Mouse (Mus musculus) ES-E14 (cell line): ENCODE data around the gene Tmem202. TPM values are rescaled to one million over a fixed set of nuclear protein-coding genes. Genes with fewer than 3 reads are reported as not detected.
A peak's percentile ranks its signal among the peaks of the same experiment; 100 is the strongest.

Source experiments
- DNase-seq: peaks from one replicate; pipeline ENCODE4 v3.0.0-alpha.2; 2013; ENCODE audit warnings: low read depth, low spot score
- H3K27ac ChIP-seq: 2 replicates; pipeline ENCODE4 v1.5.1; 2012; ENCODE audit warnings: low read depth, mild to moderate bottlenecking, low read length, moderate library complexity, mixed read lengths; ENCODE audit not compliant: poor library complexity, insufficient read depth, severe bottlenecking
- H3K36me3 ChIP-seq: 2 replicates; pipeline ENCODE4 v1.6.1; 2012; ENCODE audit warnings: mild to moderate bottlenecking, low read length, moderate library complexity, mixed read lengths; ENCODE audit not compliant: control insufficient read depth, poor library complexity, insufficient read depth, severe bottlenecking
- H3K4me1 ChIP-seq, 2 experiments: fragments of 150-350 bp in 1 of 2; sonication (generic) in 1 of 2; 2 replicates each; pipeline ENCODE4 v1.6.1; 2012; ENCODE audit warnings: low read length in 2 of 2, mild to moderate bottlenecking in 1 of 2, mixed read lengths in 1 of 2; ENCODE audit not compliant: control insufficient read depth in 2 of 2, insufficient read depth in 2 of 2, poor library complexity in 1 of 2
- H3K4me3 ChIP-seq, 2 experiments: fragments of 150-350 bp in 1 of 2; sonication (generic) in 1 of 2; 2 replicates each; pipeline ENCODE4 v1.5.1; 2012; ENCODE audit warnings: low read length in 2 of 2, low read depth in 1 of 2, mild to moderate bottlenecking in 1 of 2, mixed read lengths in 1 of 2; ENCODE audit not compliant: insufficient read depth in 1 of 2, poor library complexity in 1 of 2, severe bottlenecking in 1 of 2
- H3K9ac ChIP-seq: 2 replicates; pipeline ENCODE4 v1.6.1; 2012; ENCODE audit warnings: low read depth, mild to moderate bottlenecking, low read length, mixed read lengths; ENCODE audit not compliant: poor library complexity, insufficient read depth, severe bottlenecking
- H3K9me3 ChIP-seq: fragments of 150-350 bp; sonication (generic); 2 replicates; pipeline ENCODE4 v1.6.1; 2012; ENCODE audit warnings: low read depth, mild to moderate bottlenecking, low read length; ENCODE audit not compliant: control insufficient read depth, insufficient read depth
- CHD2 ChIP-seq: IDR thresholded peaks from 2 replicates; pipeline ENCODE4 v1.6.1; 2014; ENCODE audit warnings: mild to moderate bottlenecking, low read depth, low read length, inconsistent platforms
- HCFC1 ChIP-seq: IDR thresholded peaks from 2 replicates; pipeline ENCODE4 v1.6.1; 2012; ENCODE audit warnings: low read length, inconsistent platforms, borderline replicate concordance; ENCODE audit not compliant: insufficient read depth
- MAFK ChIP-seq: IDR thresholded peaks from 2 replicates; pipeline ENCODE4 v1.6.1; 2014; ENCODE audit warnings: mild to moderate bottlenecking, low read depth, low read length, inconsistent platforms; ENCODE audit not compliant: insufficient read depth
- ZC3H11A ChIP-seq: IDR thresholded peaks from 2 replicates; pipeline ENCODE4 v1.6.1; 2012; ENCODE audit warnings: low read depth, mild to moderate bottlenecking, inconsistent platforms, low read length, borderline replicate concordance
- ZNF384 ChIP-seq: IDR thresholded peaks from 2 replicates; pipeline ENCODE4 v1.6.1; 2012; ENCODE audit warnings: low read depth, low read length, inconsistent platforms
- in situ Hi-C, 2 experiments: fragments of 600-800 bp; cut with MboI; formaldehyde crosslinking; loops; one replicate each; pipeline ENCODE4 v1.15.1; 2025; ENCODE audit warnings: low sequenced_read_pairs in 2 of 2, inconsistent platforms in 1 of 2; ENCODE audit not compliant: unreplicated experiment in 2 of 2
- total RNA-seq: library from RNA; depleted of rRNA; stranded (reverse); fragments of 300-350 nt; gene quantifications from 2 replicates; pipeline ENCODE4 v1.2.3, GENCODE M21; 2012; rRNA removed

Gene Tmem202
- total RNA-seq, 1 experiment, result not detected

- Histone ChIP-seq H3K9me3 (no peaks in the 10 kb centered on the region), H3K9ac (no peak overlapping the region), H3K4me3 (no peak overlapping the region), H3K4me1 (peaks cover 2 to 3% of the 10 kb centered on the region in 2 experiments; a peak in 2 of 4 replicates), H3K27ac (no peak overlapping the region), H3K36me3 (peaks cover 2% of the 10 kb centered on the region; the same call in 1 of the 2 replicates)
- in situ Hi-C loops, result no loop called here
- TF ChIP-seq MAFK (no peak), CHD2 (no peak), HCFC1 (no peak), ZC3H11A (no peak), ZNF384 (no peak)
- peak; percentile 46 for DNase-seq
Observed at GRCm38 (mm10) chr9:59473171-59473570, 66.5 kb downstream of the Tmem202 start.

- H3K4me1 ChIP-seq, result peaks cover 2 to 3% of the 10 kb centered on the region in 2 experiments; a peak in 2 of 4 replicates
- in situ Hi-C loops, result no loop called here
- no peak for TF ChIP-seq ZNF384
- H3K27ac ChIP-seq, result no peak overlapping the region
- H3K9me3 ChIP-seq, result no peaks in the 10 kb centered on the region
- H3K4me3 ChIP-seq, result no peak overlapping the region
- no peak overlapping the region for H3K9ac ChIP-seq
- H3K36me3 ChIP-seq, result peaks cover 2% of the 10 kb centered on the region; the same call in 1 of the 2 replicates
- DNase-seq, result no peak
Observed at GRCm38 (mm10) chr9:59469446-59469845, 70.2 kb downstream of the Tmem202 start.

Other genes starting within 250 kb of the Tmem202 start
- gene Adpgk, start 248.3 kb downstream of the Tmem202 start, total RNA-seq, result 65.7 and 91.3 TPM in 2 replicates
- 5.8 and 7.3 TPM in 2 replicates for gene Bbs4, start 186.3 kb downstream of the Tmem202 start, total RNA-seq
- 75.5 and 84.6 TPM in 2 replicates for gene Arih1, start 53.2 kb downstream of the Tmem202 start, total RNA-seq
- gene Hexa, start 307 bp downstream of the Tmem202 start, total RNA-seq, result 45.0 and 63.6 TPM in 2 replicates
- gene Celf6, start 38.1 kb upstream of the Tmem202 start, total RNA-seq, result 0.13 and 0.32 TPM in 2 replicates
- gene Parp6, start 77.4 kb upstream of the Tmem202 start, total RNA-seq, result 7.9 and 9.4 TPM in 2 replicates
- 2,243 and 2,388 TPM in 2 replicates for gene Pkm, start 116.5 kb upstream of the Tmem202 start, total RNA-seq
- gene Gramd2, start 140.3 kb upstream of the Tmem202 start, total RNA-seq, result 3.0 and 3.5 TPM in 2 replicates
- gene Senp8, start 210.9 kb upstream of the Tmem202 start, total RNA-seq, result 5.0 and 6.1 TPM in 2 replicates
- 13.0 and 17.0 TPM in 2 replicates for gene Myo9a, start 211.0 kb upstream of the Tmem202 start, total RNA-seq